Mouse (Mus musculus): ENCODE data around the gene Gpr65.
"Not testable (repeated sequence)": the region's sequence is repeated elsewhere in the genome, so short reads cannot be mapped to it uniquely, and the experiment has no call there.

Gpr65 gene

GRCm38 (mm10) chr12:98283487-98283860 is 15.0 kb downstream of the Gpr65 start:
- no peak for DNase-seq

GRCm38 (mm10) chr12:98284477-98284876 is 16.0 kb downstream of the Gpr65 start:
- no peak for DNase-seq

- no peak for DNase-seq
These were observed 22.0 kb downstream of the Gpr65 start for GRCm38 (mm10) chr12:98290475-98290874.

GRCm38 (mm10) chr12:98292278-98292677 is 23.8 kb downstream of the Gpr65 start:
- DNase-seq: no peak

GRCm38 (mm10) chr12:98294241-98294640 is 25.8 kb downstream of the Gpr65 start:
- no peak for DNase-seq

- no peak for DNase-seq
These were observed 33.5 kb downstream of the Gpr65 start for GRCm38 (mm10) chr12:98301980-98302379.

- no peak for DNase-seq
These were observed 34.6 kb downstream of the Gpr65 start for GRCm38 (mm10) chr12:98303013-98303412.

GRCm38 (mm10) chr12:98307179-98307915 is 38.9 kb downstream of the Gpr65 start:
- peak; percentile 72 for DNase-seq

- no peak for DNase-seq
These were observed 43.1 kb downstream of the Gpr65 start for GRCm38 (mm10) chr12:98311376-98312083.

GRCm38 (mm10) chr12:98315924-98316323 is 47.5 kb downstream of the Gpr65 start:
- no peak for DNase-seq

- DNase-seq: no peak
These were observed 49.4 kb downstream of the Gpr65 start for GRCm38 (mm10) chr12:98317718-98318340.

GRCm38 (mm10) chr12:98322426-98322825 is 54.0 kb downstream of the Gpr65 start:
- DNase-seq: no peak

- DNase-seq: not testable (repeated sequence)
These were observed 55.7 kb downstream of the Gpr65 start for GRCm38 (mm10) chr12:98324170-98324569.

Data from cerebellum, adult 8-10 months (tissue).